Mouse (Mus musculus) bone marrow macrophage, adult 2 months (primary cell): ENCODE measurements around the gene Pip5kl1. TPM values are rescaled to one million over a fixed set of nuclear protein-coding genes. Genes with fewer than 3 reads are reported as not detected.

Experiments used
- H3K27ac ChIP-seq: 2 replicates; pipeline ENCODE4 v1.5.1; 2012; ENCODE audit warnings: low read depth, low read length; ENCODE audit not compliant: insufficient read depth
- H3K4me1 ChIP-seq: 2 replicates; pipeline ENCODE4 v1.6.1; 2012; ENCODE audit warnings: low read length; ENCODE audit not compliant: control insufficient read depth, insufficient read depth
- H3K4me3 ChIP-seq: 2 replicates; pipeline ENCODE4 v1.5.1; 2012; ENCODE audit warnings: mild to moderate bottlenecking, low read length, moderate library complexity; ENCODE audit not compliant: insufficient read depth
- CTCF ChIP-seq: IDR thresholded peaks from 2 replicates; pipeline ENCODE4 v1.5.1; 2012; ENCODE audit warnings: low read depth, mild to moderate bottlenecking, low read length, moderate library complexity
- POLR2A ChIP-seq: IDR thresholded peaks from 2 replicates; pipeline ENCODE4 v1.6.1; 2012; ENCODE audit warnings: mild to moderate bottlenecking, low read depth, low read length, borderline replicate concordance
- polyA plus RNA-seq: library from polyadenylated mRNA; stranded (reverse); fragments of >200 nt; gene quantifications from 2 replicates; pipeline ENCODE4 v1.2.4, GENCODE M21; 2012; ENCODE audit not compliant: missing spikeins, insufficient read depth, insufficient read length

The Pip5kl1 gene
- polyA plus RNA-seq, 1 experiment: not detected

- H3K4me3 ChIP-seq: no peak overlapping the region
- H3K27ac ChIP-seq: no peak overlapping the region
- TF ChIP-seq CTCF (peak; percentile 60; the same call in 1 of the 2 replicates), POLR2A (no peak)
- peaks cover 3% of the 10 kb centered on the region for H3K4me1 ChIP-seq
Measured at GRCm38 (mm10) chr2:32566536-32567063, 8.0 kb upstream of the Pip5kl1 start.

GRCm38 (mm10) chr2:32568149-32568548 lies 6.4 kb upstream of the Pip5kl1 start:
- Histone ChIP-seq H3K4me3 (no peak overlapping the region), H3K27ac (no peak overlapping the region), H3K4me1 (peaks cover 12% of the 10 kb centered on the region)
- TF ChIP-seq POLR2A: no peak
- no peak for TF ChIP-seq CTCF

GRCm38 (mm10) chr2:32568941-32569340 lies 5.7 kb upstream of the Pip5kl1 start:
- H3K4me3 ChIP-seq: no peak overlapping the region
- peaks cover 12% of the 10 kb centered on the region for H3K4me1 ChIP-seq
- H3K27ac ChIP-seq: no peak overlapping the region
- TF ChIP-seq POLR2A: no peak
- no peak for TF ChIP-seq CTCF

GRCm38 (mm10) chr2:32570698-32571494 lies 3.7 kb upstream of the Pip5kl1 start, which contains the start of gene Dpm2:
Gene Dpm2, plus strand, starts transcription at chr2:32570858.
- H3K27ac ChIP-seq: peak within 1 kb of the TSS; percentile 34
- peak within 1 kb of the TSS; percentile 87 for H3K4me3 ChIP-seq
- peaks cover 19% of the 10 kb centered on the region for H3K4me1 ChIP-seq
- TF ChIP-seq POLR2A (peak; percentile 97), CTCF (no peak; the same call in 1 of the 2 replicates)

- H3K4me1 ChIP-seq: peaks cover 19% of the 10 kb centered on the region
- TF ChIP-seq POLR2A (no peak), CTCF (no peak)
- no peak overlapping the region for H3K27ac ChIP-seq
- H3K4me3 ChIP-seq: no peak overlapping the region
Measured at GRCm38 (mm10) chr2:32572196-32572595, 2.4 kb upstream of the Pip5kl1 start.

- TF ChIP-seq CTCF (no peak), POLR2A (no peak)
- H3K4me3 ChIP-seq: no peak overlapping the region
- peaks cover 17% of the 10 kb centered on the region for H3K4me1 ChIP-seq
- H3K27ac ChIP-seq: no peak overlapping the region
Measured at GRCm38 (mm10) chr2:32574901-32575585, 446 bp downstream of the Pip5kl1 start.

GRCm38 (mm10) chr2:32575586-32576160 lies 1.1 kb downstream of the Pip5kl1 start, which contains the start of gene 9430097D07Rik:
Gene 9430097D07Rik, minus strand, starts transcription at chr2:32575684.
- no peak within 1 kb of the TSS for H3K27ac ChIP-seq
- no peak within 1 kb of the TSS for H3K4me3 ChIP-seq
- TF ChIP-seq CTCF (no peak), POLR2A (no peak)
- H3K4me1 ChIP-seq: peaks cover 17% of the 10 kb centered on the region

GRCm38 (mm10) chr2:32576532-32576931 lies 1.9 kb downstream of the Pip5kl1 start:
- Histone ChIP-seq H3K4me3 (no peak overlapping the region), H3K4me1 (peaks cover 17% of the 10 kb centered on the region), H3K27ac (no peak overlapping the region)
- TF ChIP-seq POLR2A: no peak
- no peak for TF ChIP-seq CTCF

- TF ChIP-seq POLR2A (no peak), CTCF (no peak)
- peaks cover 7% of the 10 kb centered on the region for H3K4me1 ChIP-seq
- H3K27ac ChIP-seq: no peak overlapping the region
- no peak overlapping the region for H3K4me3 ChIP-seq
Measured at GRCm38 (mm10) chr2:32578146-32579046, 3.8 kb downstream of the Pip5kl1 start.
